Mouse (Mus musculus) heart, adult 11 months (tissue): Measurements from ENCODE around the gene Nfu1.

Source experiments
- DNase-seq: peaks from one replicate; pipeline ENCODE4 v3.0.0; 2022

The Nfu1 gene

DNA sequence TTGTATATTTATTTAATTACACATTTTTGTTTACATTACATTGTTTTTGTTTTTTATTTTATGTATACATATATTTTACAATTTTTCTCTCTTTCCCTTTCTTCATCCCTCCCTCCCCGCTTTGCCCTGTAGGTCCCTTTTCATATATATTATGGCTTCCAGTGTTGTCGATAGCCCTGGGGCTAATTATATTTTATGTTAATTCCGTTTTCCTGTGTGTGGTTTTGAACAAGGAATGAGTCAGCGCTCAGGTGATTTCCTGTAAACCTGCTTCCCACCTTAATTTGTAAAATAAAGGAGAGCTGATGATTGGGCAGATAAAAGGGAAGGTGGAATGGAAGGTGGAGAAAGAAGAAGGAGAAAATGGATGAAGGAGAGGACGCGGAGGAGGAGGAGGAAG is at the start of gene Nfu1:
Gene Nfu1, plus strand, starts transcription at position 350 of the 400 bp plus-strand sequence.
- no peak for DNase-seq

- DNase-seq: no peak
These were observed 44.9 kb upstream of the Nfu1 start for GRCm38 (mm10) chr6:86963987-86964685.

GRCm38 (mm10) chr6:86967166-86967565 is 41.9 kb upstream of the Nfu1 start:
- no peak for DNase-seq

- no peak for DNase-seq
These were observed 35.1 kb upstream of the Nfu1 start for GRCm38 (mm10) chr6:86973956-86974355.

DNA sequence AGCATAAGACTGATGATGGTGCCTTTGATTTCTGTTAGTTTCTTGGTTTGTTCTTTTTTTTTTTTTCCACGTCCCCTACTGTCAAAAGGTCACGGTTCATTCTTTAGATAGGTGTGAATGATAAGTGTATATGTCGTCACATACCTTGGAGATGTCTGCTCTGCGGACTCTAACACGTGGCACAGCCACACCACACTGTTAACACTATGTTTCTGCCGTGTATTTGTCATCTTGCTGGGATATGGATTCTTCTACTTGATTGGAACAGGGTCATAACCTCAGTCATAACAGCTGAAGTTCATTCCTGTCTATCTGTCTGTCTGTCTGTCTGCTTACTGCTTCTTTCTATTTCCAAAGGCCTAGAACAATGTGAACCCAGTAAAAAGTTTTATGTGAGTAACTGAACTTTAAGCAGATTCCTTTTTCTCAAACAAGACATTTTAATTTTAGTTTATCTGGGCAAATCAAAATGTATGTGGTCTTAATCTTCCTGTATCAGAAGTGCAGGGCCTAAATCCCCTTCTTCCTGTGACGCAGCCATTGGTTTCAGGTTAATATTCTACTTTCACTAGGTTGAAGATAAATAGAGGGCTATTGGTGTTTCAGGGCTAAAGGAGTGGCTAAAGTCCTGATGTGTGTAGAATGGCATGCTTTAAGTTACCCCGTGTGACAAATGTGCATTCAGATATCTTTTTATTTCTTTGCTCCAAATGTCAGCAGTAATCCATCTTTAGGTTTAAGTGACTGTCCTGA is 30.7 kb upstream of the Nfu1 start:
- DNase-seq: no peak

GRCm38 (mm10) chr6:86978909-86979265 is 30.1 kb upstream of the Nfu1 start:
- no peak for DNase-seq

- no peak for DNase-seq
These were observed 27.8 kb upstream of the Nfu1 start for GRCm38 (mm10) chr6:86981206-86981605.

DNA sequence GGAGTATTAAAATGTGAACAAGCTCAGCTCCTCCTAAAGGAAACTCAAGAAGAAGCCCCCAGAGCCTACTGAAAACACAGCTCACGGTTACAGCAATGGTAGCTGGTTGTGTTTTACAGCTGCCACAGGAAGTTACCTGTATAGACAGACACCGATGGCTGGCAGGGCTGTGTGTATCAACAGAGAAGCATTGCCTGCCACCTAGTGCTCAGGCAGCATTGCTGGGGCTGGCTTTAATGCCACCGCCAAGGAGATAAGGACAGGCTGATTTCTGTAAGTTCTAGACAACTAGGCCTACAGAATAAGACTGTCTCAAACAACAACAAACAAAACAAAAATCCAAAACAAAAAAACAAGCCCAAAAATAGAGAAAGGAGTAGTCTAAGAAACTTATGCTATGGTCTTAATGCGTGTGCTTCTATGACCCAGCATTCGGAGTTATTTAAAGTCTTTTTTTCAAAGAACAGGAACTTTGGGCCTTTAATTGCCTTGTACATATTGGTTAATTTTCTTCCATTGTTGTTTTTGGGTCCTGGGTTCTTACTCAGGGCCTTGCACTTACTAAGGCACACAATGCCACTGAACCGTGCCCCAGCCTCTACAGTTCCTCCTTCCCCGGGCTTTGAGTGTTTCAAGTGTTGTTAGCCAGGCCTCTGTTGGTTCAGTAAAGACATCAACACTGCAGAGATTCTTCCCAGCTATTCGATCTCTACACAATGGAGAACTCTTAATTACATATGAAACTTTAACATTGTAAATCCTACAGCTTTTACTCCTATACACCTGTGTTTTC is 23.5 kb upstream of the Nfu1 start:
- DNase-seq: no peak

- DNase-seq: peak; percentile 94
These were observed 19.5 kb upstream of the Nfu1 start for GRCm38 (mm10) chr6:86989576-86989975.

- DNase-seq: peak; percentile 92
These were observed 18.0 kb upstream of the Nfu1 start for GRCm38 (mm10) chr6:86991041-86991440.

DNA sequence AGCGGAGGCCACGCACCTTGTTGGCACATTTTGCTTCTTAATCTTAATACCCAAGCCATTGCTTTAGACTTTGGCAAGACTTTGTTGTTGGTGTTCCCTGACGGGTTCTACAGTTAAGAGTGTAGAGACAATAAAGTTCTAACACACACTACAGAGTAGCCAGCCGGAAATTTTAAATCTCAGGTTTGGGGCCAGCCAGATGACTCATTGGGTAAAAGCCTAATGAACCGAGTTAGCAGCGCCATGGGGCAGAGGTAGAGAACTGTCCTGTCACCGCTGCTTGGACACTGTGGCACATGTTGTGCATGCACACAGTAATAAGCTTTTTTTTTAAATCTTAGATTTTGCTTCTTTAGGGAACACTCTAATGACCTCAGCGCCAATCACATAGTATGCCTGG is 16.7 kb upstream of the Nfu1 start:
- no peak for DNase-seq

DNA sequence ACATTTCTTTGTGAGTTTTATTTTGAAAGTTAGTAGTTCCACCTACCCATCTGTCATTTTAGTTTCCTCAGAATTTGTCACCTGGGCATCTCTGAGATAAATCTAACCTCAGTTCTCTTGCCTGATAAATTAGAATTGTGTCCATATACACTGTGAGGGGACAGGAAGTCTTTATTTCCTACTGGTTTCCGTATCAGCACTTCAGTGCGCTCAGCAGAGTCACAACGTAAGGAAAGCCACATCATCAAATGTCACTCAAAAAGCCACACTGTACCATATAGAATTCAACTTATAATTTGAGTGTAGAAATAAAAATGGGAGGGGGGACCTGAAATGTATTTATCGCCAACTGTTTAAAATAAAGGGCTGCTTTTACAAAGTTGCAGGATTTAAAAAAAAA is 14.8 kb upstream of the Nfu1 start:
- DNase-seq: no peak

GRCm38 (mm10) chr6:86996629-86997307 is 12.3 kb upstream of the Nfu1 start:
- peak; percentile 94 for DNase-seq

GRCm38 (mm10) chr6:86997360-86997759 is 11.7 kb upstream of the Nfu1 start:
- no peak for DNase-seq

DNA sequence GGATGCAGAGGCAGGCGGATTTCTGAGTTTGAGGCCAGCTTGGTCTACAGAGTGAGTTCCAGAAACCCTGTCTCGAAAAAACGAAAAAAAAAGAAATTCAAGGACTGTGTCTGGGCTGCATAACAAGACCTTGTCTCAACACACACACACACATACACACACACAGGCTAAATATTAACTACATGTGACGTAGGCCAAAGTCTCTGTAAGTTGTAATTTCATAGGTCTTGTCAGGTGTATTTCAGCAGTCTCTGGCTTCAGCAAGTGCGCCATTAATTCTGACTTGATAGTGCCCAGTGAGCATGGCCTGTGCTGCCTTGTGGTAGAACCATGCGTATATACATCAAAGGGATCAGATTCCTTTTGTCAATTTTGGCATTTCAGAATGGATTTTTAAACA is 7.0 kb upstream of the Nfu1 start:
- DNase-seq: no peak

GRCm38 (mm10) chr6:87002521-87003055 is 6.4 kb upstream of the Nfu1 start:
- peak; percentile 97 for DNase-seq

GRCm38 (mm10) chr6:87004099-87004498 is 4.9 kb upstream of the Nfu1 start:
- DNase-seq: no peak

DNA sequence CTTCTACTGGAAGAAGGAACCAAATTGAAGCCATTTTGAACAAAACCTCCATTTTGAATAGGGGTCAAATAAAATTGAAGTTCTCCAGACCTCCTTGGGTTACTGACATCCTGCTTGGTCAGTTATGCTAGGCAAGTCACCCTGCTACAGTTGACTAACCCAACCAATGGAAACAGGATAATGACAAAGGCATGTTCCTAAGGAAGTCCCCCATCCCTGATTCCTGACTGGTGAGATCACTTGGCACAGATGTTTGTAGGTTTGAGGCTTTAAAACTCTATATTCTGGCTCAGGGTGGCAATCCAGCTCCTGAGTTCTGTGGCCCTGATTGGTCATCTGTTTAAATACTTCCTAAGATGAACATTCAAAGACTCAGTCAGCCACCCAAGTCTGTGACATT is 3.5 kb upstream of the Nfu1 start:
- no peak for DNase-seq

DNA sequence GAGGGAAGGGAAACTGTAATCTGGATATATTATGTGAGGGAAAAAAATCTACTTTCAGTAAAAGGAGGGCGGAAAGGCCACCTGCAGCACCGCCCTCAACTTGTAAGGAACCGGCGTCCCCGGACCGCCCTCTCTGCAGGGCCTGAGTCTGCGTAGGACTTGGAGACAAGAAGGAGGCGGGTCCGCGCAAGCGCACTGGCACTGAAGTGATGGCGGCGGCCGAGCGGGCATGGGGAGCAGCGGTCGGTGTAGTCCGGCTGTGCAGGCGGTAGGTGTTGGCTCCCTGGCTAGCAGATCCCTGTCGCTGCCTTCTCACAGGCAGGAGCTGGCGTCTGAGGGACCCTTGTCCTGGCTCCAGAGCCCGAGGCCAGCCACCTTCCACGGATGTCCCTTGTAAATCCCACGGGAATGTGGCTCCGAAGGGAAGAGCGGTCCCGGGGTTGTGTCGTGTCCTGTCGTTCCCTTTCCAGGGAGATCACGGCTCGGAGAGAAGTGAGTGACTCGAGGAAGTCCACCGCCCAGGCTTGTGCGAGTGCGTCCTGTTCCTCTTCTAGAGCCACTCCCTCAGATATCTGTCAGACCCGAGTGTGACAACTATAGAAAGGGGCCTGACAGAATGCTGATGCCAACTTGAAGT is 774 bp downstream of the Nfu1 start:
- DNase-seq: peak; percentile 99

DNA sequence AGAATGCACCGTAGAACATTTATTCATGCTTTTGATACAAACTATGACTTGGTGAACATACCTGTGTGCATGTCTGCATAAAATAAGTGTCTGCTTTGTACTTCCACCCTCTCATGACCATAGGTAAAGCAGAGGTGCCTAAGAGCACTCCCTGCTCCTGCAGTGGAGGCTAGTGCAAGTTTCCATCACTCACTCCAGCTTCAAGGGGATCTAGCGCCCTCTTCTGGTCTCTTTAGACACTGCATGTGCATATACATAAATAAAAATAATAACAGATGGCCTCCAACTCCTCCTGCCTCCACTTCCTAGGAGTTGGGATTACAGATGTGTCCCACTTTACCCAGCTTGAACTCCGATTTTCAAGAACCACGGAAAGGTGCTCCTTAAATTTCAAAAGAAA is 7.9 kb downstream of the Nfu1 start:
- DNase-seq: no peak

GRCm38 (mm10) chr6:87018874-87019273 is 9.8 kb downstream of the Nfu1 start:
- DNase-seq: no peak

- no peak for DNase-seq
These were observed 12.8 kb downstream of the Nfu1 start for GRCm38 (mm10) chr6:87021791-87022190.
